ENCODE assay signal across 8 mouse cellular contexts in genomic region chr1:43827002-43827762, GRCm38 (mm10). TPM values are rescaled to one million over a fixed set of nuclear protein-coding genes. Genes with fewer than 3 reads are reported as not detected.
A peak's percentile ranks its signal among the peaks of the same experiment; 100 is the strongest.
DNase-seq lines count a peak whose midpoint lies in the region; ATAC-seq and TF ChIP-seq lines count a peak whose summit lies in the region.

No protein-coding gene starts in this region.

- peak overlapping the region; percentile 94 for H3K27ac ChIP-seq in neural tube, embryonic 11.5 days (ENCODE audit: low read depth, low read length)
- peak overlapping the region; percentile 88 for H3K27ac ChIP-seq in kidney, postnatal 0 days

- peaks cover 6% of the 10 kb centered on the region for H3K4me1 ChIP-seq in neural tube, embryonic 11.5 days (ENCODE audit: control insufficient read depth, insufficient read depth, low read length)
- H3K4me1 ChIP-seq in kidney, postnatal 0 days (replicated peaks; ENCODE audit: insufficient read depth, low read length) = peaks cover 4% of the 10 kb centered on the region; the same call in 1 of the 2 replicates

- peak overlapping the region; percentile 86 for H3K4me3 ChIP-seq in neural tube, embryonic 11.5 days (ENCODE audit: low read depth, low read length)
- peak overlapping the region; percentile 81 for H3K4me3 ChIP-seq in kidney, postnatal 0 days (replicated peaks; ENCODE audit: low read depth, low read length)

- peak; percentile 79 for ATAC-seq in neural tube, embryonic 11.5 days (ENCODE audit: insufficient read depth, low FRiP score, low TSS enrichment)
- ATAC-seq in kidney, postnatal 0 days (replicated peaks; ENCODE audit: low FRiP score, low read depth) = peak; percentile 78

- no peak for DNase-seq in neural tube, embryonic 11.5 days (ENCODE audit: low spot score)
- DNase-seq in neural tube, embryonic 10.5 days (ENCODE audit: extremely low spot score, low spot score) = no peak
- peak; percentile 64 for DNase-seq in brain, adult 2 months (ENCODE audit: low read depth, low spot score)
- peak; percentile 24 for DNase-seq in gastrocnemius, adult 18-20 months (ENCODE audit: low spot score)
- DNase-seq in kidney, postnatal 0 days (ENCODE audit: low spot score) = peak; percentile 51
- peak; percentile 9 for DNase-seq in lung, postnatal 14 days
- peak; percentile 23 for DNase-seq in right cerebral cortex, postnatal 4 days
- DNase-seq in cerebellum, adult 9-11 months = no peak

- H3K36me3 ChIP-seq in neural tube, embryonic 11.5 days (ENCODE audit: control insufficient read depth, insufficient read depth, low read length) = no peaks in the 10 kb centered on the region
- no peaks in the 10 kb centered on the region for H3K36me3 ChIP-seq in kidney, postnatal 0 days (ENCODE audit: insufficient read depth, low read length)

- TF ChIP-seq CTCF in kidney, postnatal 0 days (IDR thresholded peaks at IDR 0.05; ENCODE audit: low read depth) = no peak

- under 1% methylated on average over 66 of the region's 68 CpGs for WGBS in neural tube, embryonic 11.5 days
- under 1% methylated on average over 68 of the region's 68 CpGs for WGBS in kidney, postnatal 0 days

- H3K27me3 ChIP-seq in neural tube, embryonic 11.5 days (ENCODE audit: control insufficient read depth, insufficient read depth, low read length) = no peaks in the 10 kb centered on the region
- H3K27me3 ChIP-seq in kidney, postnatal 0 days (ENCODE audit: insufficient read depth, low read length) = no peaks in the 10 kb centered on the region

- H3K4me2 ChIP-seq in neural tube, embryonic 11.5 days (ENCODE audit: low read depth) = peak overlapping the region; percentile 93
- H3K4me2 ChIP-seq in kidney, postnatal 0 days (ENCODE audit: low read length) = peak overlapping the region; percentile 94

- H3K9ac ChIP-seq in neural tube, embryonic 11.5 days (ENCODE audit: low read length) = peak overlapping the region; percentile 89
- H3K9ac ChIP-seq in kidney, postnatal 0 days (ENCODE audit: low read depth, low read length) = peak overlapping the region; percentile 82

- no peaks in the 10 kb centered on the region for H3K9me3 ChIP-seq in neural tube, embryonic 11.5 days (ENCODE audit: control insufficient read depth, low read length)
- no peaks in the 10 kb centered on the region for H3K9me3 ChIP-seq in kidney, postnatal 0 days (replicated peaks; ENCODE audit: low read length)

RNA-seq across cellular contexts. Expression of gene Uxs1, which starts 0.4 kb away (rescaled TPM):
- 23.4 and 24.0 TPM in 2 replicates for polyA plus RNA-seq in neural tube, embryonic 11.5 days (2014; fragmentation: Nextera tagmentation; extraction: Ambion mirVana)
- 10 to 100 TPM in 1 of 2 experiments, 1 to 10 TPM in 1; 9.2 to 13.8 TPM for total RNA-seq in gastrocnemius, adult 18-20 months (2021)
- polyA plus RNA-seq in kidney, postnatal 0 days (2015; fragmentation: Nextera tagmentation; extraction: Ambion mirVana) = 27.3 and 28.5 TPM in 2 replicates

Comparison
In these comparisons a context has a peak if more than half of its experiments do, and no peak if none do; other contexts are left out.
1. DNase-seq: peak in brain, adult 2 months (single experiment), gastrocnemius, adult 18-20 months (single experiment), kidney, postnatal 0 days (single experiment), lung, postnatal 14 days (single experiment) and right cerebral cortex, postnatal 4 days (single experiment); none in neural tube, embryonic 11.5 days (single experiment), neural tube, embryonic 10.5 days (single experiment) and cerebellum, adult 9-11 months (single experiment).